Mouse (Mus musculus): ENCODE results near the gene Hoxd12.

Hoxd12 gene

GRCm38 (mm10) chr2:74674881-74675665, at the start of gene Hoxd12:
Gene Hoxd12, plus strand, starts transcription at chr2:74675013.
- no peak for DNase-seq

- no peak for DNase-seq
These were observed 39.4 kb upstream of the Hoxd12 start for GRCm38 (mm10) chr2:74635412-74635811.

GRCm38 (mm10) chr2:74642431-74642830, 32.4 kb upstream of the Hoxd12 start:
- no peak for DNase-seq

- no peak for DNase-seq
These were observed 29.2 kb upstream of the Hoxd12 start for GRCm38 (mm10) chr2:74645631-74646030.

GRCm38 (mm10) chr2:74647082-74647864, 27.5 kb upstream of the Hoxd12 start:
- no peak for DNase-seq

GRCm38 (mm10) chr2:74652996-74653340, 21.8 kb upstream of the Hoxd12 start:
- DNase-seq: no peak

- DNase-seq: no peak
These were observed 20.9 kb upstream of the Hoxd12 start for GRCm38 (mm10) chr2:74653781-74654535.

GRCm38 (mm10) chr2:74654743-74655419, 19.9 kb upstream of the Hoxd12 start:
- DNase-seq: no peak

GRCm38 (mm10) chr2:74655420-74655781, 19.4 kb upstream of the Hoxd12 start:
- no peak for DNase-seq

GRCm38 (mm10) chr2:74655821-74656631, 18.8 kb upstream of the Hoxd12 start:
- DNase-seq: no peak

GRCm38 (mm10) chr2:74656632-74657021, 18.2 kb upstream of the Hoxd12 start:
- no peak for DNase-seq

GRCm38 (mm10) chr2:74657251-74658023, 17.4 kb upstream of the Hoxd12 start:
- DNase-seq: no peak

GRCm38 (mm10) chr2:74658024-74658666, 16.7 kb upstream of the Hoxd12 start:
- DNase-seq: no peak

- no peak for DNase-seq
These were observed 16.0 kb upstream of the Hoxd12 start for GRCm38 (mm10) chr2:74658667-74659371.

- DNase-seq: no peak
These were observed 15.3 kb upstream of the Hoxd12 start, which contains the start of gene Evx2 for GRCm38 (mm10) chr2:74659507-74660005. Gene Evx2, minus strand, starts transcription at chr2:74659557.

GRCm38 (mm10) chr2:74660421-74661375, 14.1 kb upstream of the Hoxd12 start:
- DNase-seq: no peak

- no peak for DNase-seq
These were observed 13.1 kb upstream of the Hoxd12 start for GRCm38 (mm10) chr2:74661685-74662084.

GRCm38 (mm10) chr2:74663291-74663925, 11.4 kb upstream of the Hoxd12 start:
- DNase-seq: no peak

Measured in cerebellum, adult 9-11 months (tissue).